Mouse (Mus musculus) liver, adult 2 months (tissue): ENCODE measurements around the gene Mafg. TPM values are rescaled to one million over a fixed set of nuclear protein-coding genes. Genes with fewer than 3 reads are reported as not detected.

Experiments used
- DNase-seq: peaks from one replicate; pipeline ENCODE4 v3.0.0-alpha.2; 2011; ENCODE audit warnings: low read depth, low spot score; ENCODE audit errors: extremely low read depth
- H3K27ac ChIP-seq: fragments of 200-500 bp; replicated peaks from 2 replicates; pipeline ENCODE4 v1.5.1; 2012; ENCODE audit warnings: low read depth, mild to moderate bottlenecking, control low read depth, inconsistent platforms, low read length; ENCODE audit not compliant: insufficient read depth
- H3K27me3 ChIP-seq: fragments of 200-500 bp; 2 replicates; pipeline ENCODE4 v1.6.1; 2012; ENCODE audit warnings: mild to moderate bottlenecking, moderate library complexity, low read length, inconsistent platforms; ENCODE audit not compliant: control insufficient read depth, insufficient read depth
- H3K36me3 ChIP-seq: fragments of 200-500 bp; 2 replicates; pipeline ENCODE4 v1.6.1; 2012; ENCODE audit warnings: low read length, inconsistent platforms; ENCODE audit not compliant: control insufficient read depth, insufficient read depth
- H3K4me1 ChIP-seq: fragments of 200-500 bp; 2 replicates; pipeline ENCODE4 v1.6.1; 2011; ENCODE audit warnings: low read length; ENCODE audit not compliant: control insufficient read depth, insufficient read depth
- H3K4me3 ChIP-seq: fragments of 200-500 bp; 2 replicates; pipeline ENCODE4 v1.5.1; 2011; ENCODE audit warnings: low read depth, mild to moderate bottlenecking, control low read depth, low read length, moderate library complexity; ENCODE audit not compliant: insufficient read depth
- H3K79me2 ChIP-seq: fragments of 200-500 bp; 2 replicates; pipeline ENCODE4 v1.6.1; 2012; ENCODE audit warnings: inconsistent platforms, mild to moderate bottlenecking, low read length, moderate library complexity; ENCODE audit not compliant: control insufficient read depth, insufficient read depth
- H3K9ac ChIP-seq: fragments of 200-500 bp; 2 replicates; pipeline ENCODE4 v1.6.1; 2012; ENCODE audit warnings: low read depth, mild to moderate bottlenecking, control low read depth, inconsistent platforms, low read length
- CTCF ChIP-seq: fragments of 200-500 bp; IDR thresholded peaks from 2 replicates; pipeline ENCODE4 v1.5.1; 2011; ENCODE audit warnings: low read depth, low read length, control low read depth
- POLR2A ChIP-seq: fragments of 200-500 bp; IDR thresholded peaks from 2 replicates; pipeline ENCODE4 v1.6.1; 2011; ENCODE audit warnings: low read length, control low read depth; ENCODE audit not compliant: insufficient read depth; ENCODE audit errors: extremely low read depth
- WGBS: fragments of 180-500 bp; shearing (Covaris S2); methylation state at CpG from one replicate; pipeline ENCODE4 v1.1.7; 2018; 5-methylcytosine and 5-hydroxymethylcytosine counted together
- polyA plus RNA-seq: library from polyadenylated mRNA; depleted of rRNA; stranded (reverse); fragments of >200 nt; gene quantifications from 2 replicates; pipeline ENCODE4 v1.2.3, GENCODE M21; 2012
- total RNA-seq: library from RNA; depleted of rRNA; stranded (reverse); fragments of >200 nt; gene quantifications from 2 replicates; pipeline ENCODE4 v1.2.3, GENCODE M21; 2014

Gene Mafg
- total and polyA plus RNA-seq, 2 experiments = 41.9 to 60.5 TPM

- TF ChIP-seq POLR2A (no peak), CTCF (no peak)
- no peak for DNase-seq
- Histone ChIP-seq H3K36me3 (no peaks in the 10 kb centered on the region), H3K27ac (no peak overlapping the region), H3K4me3 (no peak overlapping the region), H3K79me2 (no peaks in the 10 kb centered on the region), H3K9ac (no peak overlapping the region), H3K4me1 (0 out of 2 replicates have a peak, but pooled peaks cover 3% of the 10 kb centered on the region), H3K27me3 (no peaks in the 10 kb centered on the region)
- 76% methylated on average over 6 of the region's 6 CpGs for WGBS
These were observed 29.4 kb upstream of the Mafg start for GRCm38 (mm10) chr11:120662759-120663158.

GRCm38 (mm10) chr11:120661076-120661460, 27.7 kb upstream of the Mafg start, which contains the start of gene Notum:
Gene Notum, minus strand, starts transcription at chr11:120661175.
- 2% methylated on average over 35 of the region's 35 CpGs for WGBS
- peak within 1 kb of the TSS; percentile 86 for H3K9ac ChIP-seq
- TF ChIP-seq POLR2A (no peak), CTCF (no peak)

GRCm38 (mm10) chr11:120660301-120661075, 27.1 kb upstream of the Mafg start:
- Histone ChIP-seq H3K27ac (peak overlapping the region; percentile 64), H3K79me2 (no peaks in the 10 kb centered on the region), H3K36me3 (no peaks in the 10 kb centered on the region), H3K9ac (peak overlapping the region; percentile 86), H3K4me3 (peak overlapping the region; percentile 59), H3K4me1 (0 out of 2 replicates have a peak, but pooled peaks cover 3% of the 10 kb centered on the region), H3K27me3 (no peaks in the 10 kb centered on the region)
- 1% methylated on average over 85 of the region's 95 CpGs for WGBS
- peak; percentile 38 for DNase-seq
- TF ChIP-seq CTCF (peak; percentile 36), POLR2A (no peak)

More at GRCm38 (mm10) chr11:120661076-120661460, 27.7 kb upstream of the Mafg start, which contains the start of gene Notum:
- Histone ChIP-seq H3K4me1 (0 out of 2 replicates have a peak, but pooled peaks cover 3% of the 10 kb centered on the region), H3K27me3 (no peaks in the 10 kb centered on the region), H3K79me2 (no peaks in the 10 kb centered on the region), H3K36me3 (no peaks in the 10 kb centered on the region), H3K4me3 (peak within 1 kb of the TSS; percentile 59), H3K27ac (peak within 1 kb of the TSS; percentile 64)
- peak; percentile 35 for DNase-seq

- WGBS = 1% methylated on average over 50 of the region's 50 CpGs
- Histone ChIP-seq H3K4me3 (peak overlapping the region; percentile 59), H3K9ac (peak overlapping the region; percentile 86), H3K79me2 (no peaks in the 10 kb centered on the region), H3K27me3 (no peaks in the 10 kb centered on the region), H3K36me3 (no peaks in the 10 kb centered on the region), H3K4me1 (0 out of 2 replicates have a peak, but pooled peaks cover 3% of the 10 kb centered on the region), H3K27ac (peak overlapping the region; percentile 64)
- 0 out of 2 replicates have a peak, but pooled peaks have one; percentile 7 for TF ChIP-seq POLR2A
- 0 out of 2 replicates have a peak, but pooled peaks have one; percentile 1 for TF ChIP-seq CTCF
- DNase-seq = peak; percentile 79
These were observed 26.3 kb upstream of the Mafg start for GRCm38 (mm10) chr11:120659509-120660300.

- Histone ChIP-seq H3K4me1 (0 out of 2 replicates have a peak, but pooled peaks cover 3% of the 10 kb centered on the region), H3K36me3 (no peaks in the 10 kb centered on the region; the same call in 1 of the 2 replicates), H3K79me2 (no peaks in the 10 kb centered on the region), H3K4me3 (peak overlapping the region; percentile 59), H3K9ac (peak overlapping the region; percentile 46), H3K27ac (peak overlapping the region; percentile 49), H3K27me3 (no peaks in the 10 kb centered on the region)
- no peak for TF ChIP-seq POLR2A
- TF ChIP-seq CTCF = peak; percentile 88
- peak; percentile 46 for DNase-seq
- 3% methylated on average over 24 of the region's 24 CpGs for WGBS
These were observed 25.5 kb upstream of the Mafg start for GRCm38 (mm10) chr11:120658876-120659410.
